Mouse (Mus musculus) midbrain, embryonic 16.5 days (tissue): ENCODE measurements around the gene Ganab. TPM values are rescaled to one million over a fixed set of nuclear protein-coding genes. Genes with fewer than 3 reads are reported as not detected.

ENCODE experiments used
- ATAC-seq: fragments of 200-750 bp; cut with Nextera tagmentation; 2 replicates; pipeline ENCODE4 v1.8.0; 2017; ENCODE audit warnings: moderate TSS enrichment
- H3K27ac ChIP-seq: fragments of 300-500 bp; sonication (generic); 2 replicates; pipeline ENCODE4 v1.5.1; 2014; ENCODE audit warnings: mild to moderate bottlenecking, low read length, mixed read lengths
- H3K27me3 ChIP-seq: fragments of 300-500 bp; sonication (generic); 2 replicates; pipeline ENCODE4 v1.6.1; 2014; ENCODE audit warnings: low read depth, low read length, mixed read lengths; ENCODE audit not compliant: control insufficient read depth, insufficient read depth
- H3K36me3 ChIP-seq: fragments of 300-500 bp; sonication (generic); 2 replicates; pipeline ENCODE4 v1.6.1; 2014; ENCODE audit warnings: mild to moderate bottlenecking, low read length, moderate library complexity, mixed read lengths; ENCODE audit not compliant: control insufficient read depth, insufficient read depth
- H3K4me1 ChIP-seq: fragments of 300-500 bp; sonication (generic); 2 replicates; pipeline ENCODE4 v1.6.1; 2014; ENCODE audit warnings: mild to moderate bottlenecking, low read length, mixed read lengths; ENCODE audit not compliant: control insufficient read depth, insufficient read depth
- H3K4me2 ChIP-seq: fragments of 300-500 bp; sonication (generic); 2 replicates; pipeline ENCODE4 v1.6.1; 2014; ENCODE audit warnings: mild to moderate bottlenecking, low read length, mixed read lengths
- H3K4me3 ChIP-seq: fragments of 300-500 bp; sonication (generic); 2 replicates; pipeline ENCODE4 v1.5.1; 2014; ENCODE audit warnings: low read depth, mild to moderate bottlenecking, low read length, moderate library complexity, mixed read lengths
- H3K9ac ChIP-seq: fragments of 300-500 bp; sonication (generic); 2 replicates; pipeline ENCODE4 v1.6.1; 2014; ENCODE audit warnings: low read depth, low read length, mixed read lengths
- H3K9me3 ChIP-seq: fragments of 300-500 bp; sonication (generic); replicated peaks from 2 replicates; pipeline ENCODE4 v1.6.1; 2014; ENCODE audit warnings: mild to moderate bottlenecking, low read length, mixed read lengths; ENCODE audit not compliant: control insufficient read depth, poor library complexity, severe bottlenecking
- WGBS: fragments of 180-500 bp; shearing (Covaris S2); extraction: QIAGEN DNeasy Blood & Tissue Kit; methylation state at CpG from one replicate; pipeline ENCODE4 v1.1.7; 2014; 5-methylcytosine and 5-hydroxymethylcytosine counted together
- polyA plus RNA-seq: library from polyadenylated mRNA; unstranded; fragments of >200 nt; fragmentation: Nextera tagmentation; extraction: Ambion mirVana; gene quantifications from 2 replicates; pipeline ENCODE4 v1.2.1, GENCODE M21; 2015

The Ganab gene
- polyA plus RNA-seq, 1 experiment from 2014 or later = 76.8 TPM

- peaks cover 23% of the 10 kb centered on the region for H3K4me1 ChIP-seq
- WGBS = 14% methylated on average over 13 of the region's 13 CpGs
- peak overlapping the region; percentile 88 for H3K9ac ChIP-seq
- peaks cover 15% of the 10 kb centered on the region for H3K36me3 ChIP-seq
- H3K27ac ChIP-seq = peak overlapping the region; percentile 91
- peak overlapping the region; percentile 84 for H3K4me2 ChIP-seq
- no peaks in the 10 kb centered on the region for H3K9me3 ChIP-seq
- ATAC-seq = no peak
- H3K4me3 ChIP-seq = peak overlapping the region; percentile 71
- no peaks in the 10 kb centered on the region for H3K27me3 ChIP-seq
Observed at GRCm38 (mm10) chr19:8898576-8898975, 705 bp downstream of the Ganab start.

GRCm38 (mm10) chr19:8899079-8899478 lies 1.2 kb downstream of the Ganab start:
- no peaks in the 10 kb centered on the region for H3K9me3 ChIP-seq
- 63% methylated on average over 3 of the region's 3 CpGs for WGBS
- ATAC-seq = no peak
- peak overlapping the region; percentile 88 for H3K9ac ChIP-seq
- peak overlapping the region; percentile 84 for H3K4me2 ChIP-seq
- H3K4me3 ChIP-seq = peak overlapping the region; percentile 71
- no peaks in the 10 kb centered on the region for H3K27me3 ChIP-seq
- peaks cover 18% of the 10 kb centered on the region for H3K4me1 ChIP-seq
- H3K27ac ChIP-seq = no peak overlapping the region
- peaks cover 15% of the 10 kb centered on the region for H3K36me3 ChIP-seq

GRCm38 (mm10) chr19:8903412-8903811 lies 5.5 kb downstream of the Ganab start:
- WGBS = 95% methylated on average over 5 of the region's 5 CpGs
- H3K4me1 ChIP-seq = peaks cover 9% of the 10 kb centered on the region
- no peaks in the 10 kb centered on the region for H3K27me3 ChIP-seq
- no peak overlapping the region for H3K27ac ChIP-seq
- H3K4me3 ChIP-seq = no peak overlapping the region
- H3K4me2 ChIP-seq = no peak overlapping the region
- no peaks in the 10 kb centered on the region for H3K9me3 ChIP-seq
- H3K9ac ChIP-seq = no peak overlapping the region
- H3K36me3 ChIP-seq = peaks cover 36% of the 10 kb centered on the region
- ATAC-seq = no peak

GRCm38 (mm10) chr19:8908531-8908930 lies 10.7 kb downstream of the Ganab start:
- Histone ChIP-seq H3K27ac (no peak overlapping the region), H3K9me3 (no peaks in the 10 kb centered on the region), H3K36me3 (peaks cover 65% of the 10 kb centered on the region), H3K4me3 (no peak overlapping the region), H3K27me3 (no peaks in the 10 kb centered on the region), H3K9ac (no peak overlapping the region), H3K4me2 (no peak overlapping the region), H3K4me1 (no peaks in the 10 kb centered on the region)
- no peak for ATAC-seq
- 91% methylated on average over 6 of the region's 6 CpGs for WGBS

GRCm38 (mm10) chr19:8911810-8912209 lies 13.9 kb downstream of the Ganab start:
- Histone ChIP-seq H3K36me3 (peaks cover 75% of the 10 kb centered on the region), H3K27me3 (no peaks in the 10 kb centered on the region), H3K4me2 (no peak overlapping the region), H3K9me3 (no peaks in the 10 kb centered on the region), H3K4me1 (no peaks in the 10 kb centered on the region), H3K27ac (no peak overlapping the region), H3K4me3 (no peak overlapping the region), H3K9ac (no peak overlapping the region)
- ATAC-seq = no peak
- WGBS = 91% methylated on average over 5 of the region's 5 CpGs

- H3K9me3 ChIP-seq = no peaks in the 10 kb centered on the region
- ATAC-seq = no peak
- WGBS = 100% methylated on average over 3 of the region's 3 CpGs
- H3K4me3 ChIP-seq = no peak overlapping the region
- H3K4me1 ChIP-seq = no peaks in the 10 kb centered on the region
- peaks cover 56% of the 10 kb centered on the region for H3K36me3 ChIP-seq
- H3K4me2 ChIP-seq = no peak overlapping the region
- no peak overlapping the region for H3K27ac ChIP-seq
- H3K27me3 ChIP-seq = no peaks in the 10 kb centered on the region
- no peak overlapping the region for H3K9ac ChIP-seq
Observed at GRCm38 (mm10) chr19:8914212-8914611, 16.3 kb downstream of the Ganab start.

- H3K27ac ChIP-seq = no peak overlapping the region
- H3K4me1 ChIP-seq = peaks cover 11% of the 10 kb centered on the region
- no peak overlapping the region for H3K9ac ChIP-seq
- no peak overlapping the region for H3K4me2 ChIP-seq
- no peaks in the 10 kb centered on the region for H3K9me3 ChIP-seq
- H3K27me3 ChIP-seq = no peaks in the 10 kb centered on the region
- no peak overlapping the region for H3K4me3 ChIP-seq
- no peak for ATAC-seq
- H3K36me3 ChIP-seq = peaks cover 23% of the 10 kb centered on the region
- 90% methylated on average over 3 of the region's 3 CpGs for WGBS
Observed at GRCm38 (mm10) chr19:8919000-8919399, 21.1 kb downstream of the Ganab start.

GRCm38 (mm10) chr19:8919684-8920072 lies 21.8 kb downstream of the Ganab start:
- no peaks in the 10 kb centered on the region for H3K27me3 ChIP-seq
- no peak; the same call in 1 of the 2 replicates for ATAC-seq
- H3K9ac ChIP-seq = no peak overlapping the region; the same call in 1 of the 2 replicates
- peak overlapping the region; percentile 75 for H3K4me3 ChIP-seq
- H3K9me3 ChIP-seq = no peaks in the 10 kb centered on the region
- H3K27ac ChIP-seq = peak overlapping the region; percentile 81
- peak overlapping the region; percentile 88 for H3K4me2 ChIP-seq
- WGBS = 69% methylated on average over 6 of the region's 6 CpGs
- H3K36me3 ChIP-seq = peaks cover 16% of the 10 kb centered on the region
- peaks cover 11% of the 10 kb centered on the region for H3K4me1 ChIP-seq

GRCm38 (mm10) chr19:8920073-8920736 lies 22.3 kb downstream of the Ganab start, which contains the start of gene B3gat3:
Gene B3gat3 (plus strand): TSS chr19:8920374.
- peak; percentile 97 for ATAC-seq
- 3% methylated on average over 38 of the region's 50 CpGs for WGBS

More at GRCm38 (mm10) chr19:8920073-8920736, 22.3 kb downstream of the Ganab start, which contains the start of gene B3gat3:
- no peaks in the 10 kb centered on the region for H3K27me3 ChIP-seq
- peaks cover 11% of the 10 kb centered on the region for H3K36me3 ChIP-seq
- peak within 1 kb of the TSS; percentile 81 for H3K27ac ChIP-seq
- peak within 1 kb of the TSS; percentile 88 for H3K4me2 ChIP-seq
- peaks cover 11% of the 10 kb centered on the region for H3K4me1 ChIP-seq
- peak within 1 kb of the TSS; percentile 75 for H3K4me3 ChIP-seq
- H3K9me3 ChIP-seq = no peaks in the 10 kb centered on the region
- peak within 1 kb of the TSS; percentile 72 for H3K9ac ChIP-seq
